Mouse (Mus musculus) small intestine, adult 2 months (tissue): ENCODE data around the gene Rnf10.

ENCODE experiments used
- CTCF ChIP-seq: fragments of 200-500 bp; IDR thresholded peaks from 2 replicates; pipeline ENCODE4 v1.5.1; 2012; ENCODE audit warnings: low read depth, mild to moderate bottlenecking, control low read depth, inconsistent platforms, low read length, moderate library complexity, mixed read lengths; ENCODE audit not compliant: insufficient replicate concordance, insufficient read length; ENCODE audit errors: extremely low read depth
- POLR2A ChIP-seq: fragments of 200-500 bp; IDR thresholded peaks from 2 replicates; pipeline ENCODE4 v1.6.1; 2012; ENCODE audit warnings: low read depth, mild to moderate bottlenecking, control low read depth, inconsistent platforms, low read length, moderate library complexity

DNA sequence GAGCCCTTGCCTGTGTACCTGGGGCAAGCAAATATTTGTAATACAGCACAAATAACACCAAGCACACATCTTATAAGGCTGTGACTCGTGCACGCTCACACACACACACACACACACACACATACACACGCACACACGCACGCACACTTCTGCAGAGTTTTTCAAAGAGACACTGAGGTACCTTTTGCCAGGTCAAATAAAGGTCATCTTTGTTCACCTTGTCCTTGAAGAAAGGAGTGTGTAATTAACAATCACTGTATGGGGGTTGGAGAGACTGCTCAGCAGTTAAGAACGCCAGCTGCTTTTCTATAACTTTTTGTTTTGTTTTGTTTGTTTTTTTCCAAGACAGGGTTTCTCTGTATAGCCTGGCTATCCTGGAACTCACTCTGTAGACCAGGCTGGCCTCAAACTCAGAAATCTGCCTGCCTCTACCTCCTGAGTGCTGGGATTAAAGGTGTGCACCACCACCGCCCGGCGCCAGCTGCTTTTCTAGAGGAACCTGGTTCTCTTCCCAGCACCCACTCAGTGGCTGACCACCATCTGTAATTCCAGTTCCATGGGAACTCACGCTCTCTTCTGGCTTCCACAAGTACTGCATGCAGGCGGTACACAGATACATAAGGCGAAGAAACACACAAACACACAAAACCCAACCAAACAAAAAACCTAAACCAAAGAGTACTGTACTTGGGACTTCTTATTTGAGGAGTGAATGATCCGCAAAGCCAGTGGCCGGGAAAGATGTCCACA is 39.5 kb downstream of the Rnf10 start:
- TF ChIP-seq POLR2A: no peak
- TF ChIP-seq CTCF: no peak
